ENCODE assay signal across 27 mouse cellular contexts in the genomic region with DNA sequence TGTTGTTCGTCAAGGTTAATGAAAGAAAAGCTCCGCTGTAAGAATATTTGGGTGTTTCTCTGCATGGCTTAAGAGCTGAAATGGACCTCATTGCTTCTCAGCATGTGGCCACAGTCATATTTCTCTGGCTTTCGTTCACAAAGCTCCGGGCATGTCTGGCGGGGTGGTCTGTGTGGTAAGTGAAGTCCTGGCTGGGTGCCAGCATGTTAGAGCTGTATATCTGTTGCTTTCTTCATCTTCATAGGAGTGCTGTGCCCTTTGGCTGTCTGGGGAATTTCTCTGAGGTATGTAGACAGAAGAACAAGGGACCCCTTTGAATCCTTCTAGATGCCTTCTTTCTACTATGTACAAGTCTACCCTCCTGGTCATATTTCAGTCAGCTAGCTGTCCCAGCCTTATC.
DNase-seq lines count a peak whose midpoint lies in the region; ATAC-seq lines count a peak whose summit lies in the region.
"Had no signal": no experiment of that assay in that cellular context is flagged by ENCODE, and none has a peak within 500 bp of the region (broad histone marks: within the 10 kb centered on the region; RNA-seq: fewer than 3 reads in every experiment).

No protein-coding gene starts in this region.

- no peak for ATAC-seq in neural tube, embryonic 11.5 days (ENCODE audit: insufficient read depth, low FRiP score, low TSS enrichment)
- ATAC-seq in neural tube, embryonic 15.5 days (ENCODE audit: low FRiP score), result no peak
- ATAC-seq: CD4-positive, CD25-positive, alpha-beta regulatory T cell, adult 4 months; forebrain, postnatal 0 days; inflammation-experienced regulatory T-cells, adult 6 months had no signal

- no peak overlapping the region for H3K27ac ChIP-seq in neural tube, embryonic 11.5 days (ENCODE audit: low read depth, low read length)
- H3K27ac ChIP-seq in neural tube, embryonic 15.5 days (replicated peaks), result no peak overlapping the region
- H3K27ac ChIP-seq: embryonic facial prominence, embryonic 12.5 days; forebrain, embryonic 10.5 days; heart, embryonic 13.5 days; hindbrain, embryonic 10.5 days; hindbrain, embryonic 15.5 days; limb, embryonic 13.5 days; liver, embryonic 13.5 days; midbrain, embryonic 12.5 days had no signal

- whole genome bisulfite sequencing in neural tube, embryonic 11.5 days, result 61% methylated on average over 5 of the region's 5 CpGs
- WGBS in neural tube, embryonic 15.5 days, result 43% methylated on average over 5 of the region's 5 CpGs

- H3K9ac ChIP-seq in neural tube, embryonic 11.5 days (ENCODE audit: low read length), result no peak overlapping the region
- no peak overlapping the region for H3K9ac ChIP-seq in neural tube, embryonic 15.5 days (replicated peaks)
- H3K9ac ChIP-seq: embryonic facial prominence, embryonic 12.5 days; forebrain, postnatal 0 days; heart, embryonic 13.5 days; hindbrain, embryonic 15.5 days; limb, embryonic 13.5 days; liver, embryonic 13.5 days; midbrain, embryonic 12.5 days had no signal

- no peak overlapping the region for H3K4me2 ChIP-seq in neural tube, embryonic 11.5 days (ENCODE audit: low read depth)
- H3K4me2 ChIP-seq in neural tube, embryonic 15.5 days, result no peak overlapping the region
- H3K4me2 ChIP-seq: embryonic facial prominence, embryonic 12.5 days; heart, embryonic 13.5 days; hindbrain, embryonic 15.5 days; limb, embryonic 13.5 days; liver, embryonic 13.5 days; midbrain, embryonic 12.5 days had no signal

- H3K9me3 ChIP-seq in neural tube, embryonic 11.5 days (ENCODE audit: control insufficient read depth, low read length), result no peaks in the 10 kb centered on the region
- H3K9me3 ChIP-seq in neural tube, embryonic 15.5 days (replicated peaks), result no peaks in the 10 kb centered on the region
- H3K9me3 ChIP-seq: embryonic facial prominence, embryonic 12.5 days; forebrain, embryonic 10.5 days; heart, embryonic 13.5 days; hindbrain, embryonic 10.5 days; hindbrain, embryonic 15.5 days; limb, embryonic 13.5 days; liver, embryonic 13.5 days; midbrain, embryonic 12.5 days had no signal

- no peak overlapping the region for H3K4me3 ChIP-seq in neural tube, embryonic 11.5 days (ENCODE audit: low read depth, low read length)
- no peak overlapping the region for H3K4me3 ChIP-seq in neural tube, embryonic 15.5 days (replicated peaks)
- H3K4me3 ChIP-seq: embryonic facial prominence, embryonic 12.5 days; forebrain, embryonic 10.5 days; heart, embryonic 13.5 days; hindbrain, embryonic 10.5 days; hindbrain, embryonic 15.5 days; limb, embryonic 13.5 days; liver, embryonic 13.5 days; midbrain, embryonic 12.5 days had no signal

- no peaks in the 10 kb centered on the region for H3K27me3 ChIP-seq in neural tube, embryonic 11.5 days (ENCODE audit: control insufficient read depth, insufficient read depth, low read length)
- H3K27me3 ChIP-seq in neural tube, embryonic 15.5 days (replicated peaks), result no peaks in the 10 kb centered on the region
- H3K27me3 ChIP-seq: embryonic facial prominence, embryonic 12.5 days; heart, embryonic 13.5 days; hindbrain, embryonic 15.5 days; limb, embryonic 13.5 days; liver, embryonic 13.5 days; midbrain, embryonic 12.5 days had no signal

- H3K4me1 ChIP-seq in neural tube, embryonic 11.5 days (ENCODE audit: control insufficient read depth, insufficient read depth, low read length), result no peaks in the 10 kb centered on the region
- peaks cover 14% of the 10 kb centered on the region for H3K4me1 ChIP-seq in neural tube, embryonic 15.5 days
- H3K4me1 ChIP-seq: forebrain, embryonic 10.5 days; heart, embryonic 13.5 days; hindbrain, embryonic 10.5 days; liver, embryonic 13.5 days; midbrain, embryonic 12.5 days had no signal

- intact Hi-C loops in heart, postnatal 25 days (cut with DNase I), result no loop called here

- peak; percentile 53 for DNase-seq in heart, adult 11 months
- DNase-seq in heart, postnatal 25 days (ENCODE audit: low spot score), result no peak
- peak; percentile 35 for DNase-seq in neural tube, embryonic 11.5 days (ENCODE audit: low spot score)
- DNase-seq in testis, postnatal 10 days (ENCODE audit: low spot score), result peak; percentile 45
- no peak for DNase-seq in testis, postnatal 14 days (ENCODE audit: low spot score)
- DNase-seq in adrenal gland, adult 8-10 months, result no peak
- DNase-seq: adrenal gland, postnatal 25 days; cerebellum, adult 2 months; forebrain, postnatal 0 days; heart, postnatal 10 days; kidney, adult 11 months; kidney, postnatal 14 days; liver, embryonic 13.5 days; lung, adult 18-20 months; lung, postnatal 10 days; right cerebral cortex, postnatal 14 days; spleen, adult 18-20 months had no signal

- H3K36me3 ChIP-seq in neural tube, embryonic 11.5 days (ENCODE audit: control insufficient read depth, insufficient read depth, low read length), result no peaks in the 10 kb centered on the region
- no peaks in the 10 kb centered on the region for H3K36me3 ChIP-seq in neural tube, embryonic 15.5 days
- H3K36me3 ChIP-seq: embryonic facial prominence, embryonic 12.5 days; forebrain, embryonic 10.5 days; heart, embryonic 13.5 days; hindbrain, embryonic 10.5 days; hindbrain, embryonic 15.5 days; limb, embryonic 13.5 days; liver, embryonic 13.5 days; midbrain, embryonic 12.5 days had no signal

Comparison
In these comparisons a context has a peak if more than half of its experiments do, and no peak if none do; other contexts are left out.
1. DNase-seq: peak in heart, adult 11 months (single experiment), neural tube, embryonic 11.5 days (single experiment) and testis, postnatal 10 days (single experiment); none in heart, postnatal 25 days (single experiment), testis, postnatal 14 days (single experiment) and adrenal gland, adult 8-10 months (single experiment).